Mouse (Mus musculus) thymus, adult 2 months (tissue): ENCODE results near the gene Ttc26.

Experiments used
- CTCF ChIP-seq: fragments of 200-500 bp; IDR thresholded peaks from 2 replicates; pipeline ENCODE4 v1.5.1; 2012; ENCODE audit warnings: mild to moderate bottlenecking, control low read depth, low read length, moderate library complexity, borderline replicate concordance; ENCODE audit not compliant: control insufficient read depth, poor library complexity, insufficient read depth; ENCODE audit errors: extremely low read depth
- POLR2A ChIP-seq: fragments of 200-500 bp; IDR thresholded peaks from 2 replicates; pipeline ENCODE4 v1.6.1; 2012; ENCODE audit warnings: mild to moderate bottlenecking, low read length, control low read depth, moderate library complexity; ENCODE audit not compliant: control insufficient read depth, poor library complexity, insufficient read depth; ENCODE audit errors: extremely low read depth

- TF ChIP-seq CTCF (no peak), POLR2A (no peak)
Observed at GRCm38 (mm10) chr6:38469591-38469990, 88.3 kb downstream of the Ttc26 start.
